Mouse (Mus musculus) left cerebral cortex, postnatal 10 days (tissue): ENCODE data around the gene Ccdc88c. TPM values are rescaled to one million over a fixed set of nuclear protein-coding genes. Genes with fewer than 3 reads are reported as not detected.
A peak's percentile ranks its signal among the peaks of the same experiment; 100 is the strongest.

Experiments used
- DNase-seq, 2 experiments: peaks; one replicate each; pipeline ENCODE4 v3.0.0; 2021 to 2022; ENCODE audit warnings: low spot score in 2 of 2, mixed read lengths in 1 of 2; ENCODE audit errors: extremely low spot score in 1 of 2
- intact Hi-C: fragments of 180-260 bp; cut with DNase I; formaldehyde crosslinking; loops from one replicate; pipeline ENCODE4 v1.15.1; 2025
- total RNA-seq, 2 experiments: library from RNA; stranded (reverse); gene quantifications; 2 replicates each; pipeline ENCODE4 v1.2.3; 2021

Ccdc88c gene
- total RNA-seq, 2 experiments from 2014 or later: 26.3 TPM

DNA sequence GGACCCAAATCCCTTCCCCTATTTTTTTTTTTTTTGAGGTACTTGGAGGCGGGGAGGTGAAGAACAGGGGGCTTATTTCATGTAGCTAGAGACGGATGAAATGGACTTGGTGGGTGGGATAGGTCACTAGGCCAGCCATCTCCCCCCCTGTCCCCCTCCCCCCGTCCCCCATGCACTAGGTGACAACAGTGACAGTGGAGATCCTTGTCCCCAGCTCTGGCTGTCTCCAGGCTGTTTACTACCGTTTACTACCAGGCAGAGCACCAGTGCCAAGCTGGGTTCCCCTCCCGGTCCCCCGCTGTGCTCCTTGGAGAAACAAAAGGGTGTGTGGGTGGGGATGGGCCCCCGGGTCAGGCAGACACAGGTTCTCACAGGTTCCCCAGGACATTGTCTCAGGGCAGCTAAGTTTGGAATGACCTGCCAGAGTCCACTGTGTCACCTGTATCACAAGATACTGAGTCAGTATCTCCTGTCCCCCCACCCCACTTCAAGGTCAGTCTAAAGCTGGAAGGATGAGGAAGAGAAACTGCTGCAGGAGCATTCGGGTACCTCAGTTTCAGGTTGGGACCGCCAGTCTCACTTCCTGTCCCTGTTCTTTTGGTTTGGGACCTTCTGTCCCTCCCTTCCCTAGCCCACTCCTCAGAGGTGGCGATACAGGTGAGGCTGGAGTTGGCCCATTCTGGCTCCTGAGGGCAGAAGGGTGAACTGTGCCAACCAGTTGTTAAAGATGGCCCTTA lies 120.4 kb downstream of the Ccdc88c start:
- intact Hi-C loops: no loop called here
- DNase-seq: no peak

- DNase-seq: peak in 1 of 2 experiments; percentile 56
- intact Hi-C loops: no loop called here
Measured at GRCm38 (mm10) chr12:100907598-100908297, 121.1 kb downstream of the Ccdc88c start, which contains the start of gene Gpr68. TSS of gene Gpr68 (minus strand) at chr12:100908198.

- no peak for DNase-seq
- intact Hi-C loops: no loop called here
Measured at GRCm38 (mm10) chr12:100906861-100907260, 122.0 kb downstream of the Ccdc88c start.

DNA sequence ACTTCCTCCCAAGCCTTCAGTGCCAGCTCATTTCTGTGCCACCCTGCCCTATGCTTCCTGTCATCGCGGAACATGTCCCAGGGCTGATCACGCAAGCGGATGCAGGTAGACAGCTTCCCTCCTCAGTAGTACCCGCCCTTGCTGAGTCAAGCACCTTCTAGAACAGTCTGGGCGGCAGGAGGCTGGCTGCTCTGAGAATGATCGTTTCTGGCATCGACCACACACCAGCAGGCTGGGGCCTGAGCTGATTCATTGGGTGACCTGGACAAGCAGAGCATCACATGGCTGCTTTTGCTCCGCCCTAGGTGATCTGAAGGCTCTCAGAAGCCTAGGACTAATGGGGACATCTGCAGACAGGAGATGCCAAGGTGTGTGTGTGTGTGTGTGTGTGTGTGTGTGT lies 125.1 kb downstream of the Ccdc88c start:
- DNase-seq: no peak
- intact Hi-C loops: no loop called here

DNA sequence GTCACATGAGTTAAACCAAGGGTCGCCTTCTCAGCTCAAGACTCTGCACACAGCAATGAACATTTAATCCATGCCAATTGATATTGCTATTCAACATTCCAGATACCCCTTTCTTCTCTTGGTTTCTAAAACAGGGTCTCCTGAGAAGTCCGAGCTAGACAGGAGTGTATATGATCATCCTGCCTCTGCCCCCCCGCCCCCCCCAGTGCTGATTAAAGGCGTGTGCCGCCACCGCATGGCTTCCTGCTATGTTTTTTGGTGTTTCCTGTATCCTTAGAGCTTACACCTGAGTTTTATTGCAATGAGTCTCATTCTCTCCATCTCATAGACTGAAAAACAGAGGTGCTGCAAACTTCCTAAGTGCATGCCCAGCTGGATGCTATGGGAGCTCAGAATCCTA lies 127.5 kb downstream of the Ccdc88c start:
- no peak for DNase-seq
- intact Hi-C loops: no loop called here

- intact Hi-C loops: no loop called here
- no peak for DNase-seq
Measured at GRCm38 (mm10) chr12:100900901-100901300, 128.0 kb downstream of the Ccdc88c start.

GRCm38 (mm10) chr12:100899111-100899640 lies 129.7 kb downstream of the Ccdc88c start:
- intact Hi-C loops: no loop called here
- DNase-seq: peak in 1 of 2 experiments; percentile 42

GRCm38 (mm10) chr12:100897736-100898650 lies 130.9 kb downstream of the Ccdc88c start:
- intact Hi-C loops: no loop called here
- DNase-seq: no peak

- no peak for DNase-seq
- intact Hi-C loops: no loop called here
Measured at GRCm38 (mm10) chr12:100896661-100897060, 132.2 kb downstream of the Ccdc88c start.

DNA sequence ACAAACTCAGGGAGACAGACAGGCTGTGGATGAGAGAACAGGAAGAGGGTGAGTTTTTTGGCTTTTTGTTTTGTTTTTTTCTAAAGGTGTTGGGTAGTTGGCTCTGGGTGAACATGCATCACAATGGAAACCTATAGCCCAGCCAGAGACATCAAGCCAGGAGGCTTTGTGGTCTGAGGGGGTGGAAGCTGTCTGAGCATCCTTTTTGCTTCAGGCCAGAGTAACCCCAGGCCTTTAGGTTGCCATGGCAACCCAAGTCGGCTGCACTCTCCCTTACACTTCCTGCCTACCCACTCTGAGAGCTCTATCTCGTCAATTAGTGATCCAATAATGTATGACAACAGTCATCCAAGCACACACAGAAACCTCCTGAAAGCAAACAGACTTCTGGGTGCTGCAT lies 133.4 kb downstream of the Ccdc88c start:
- intact Hi-C loops: no loop called here
- DNase-seq: no peak

DNA sequence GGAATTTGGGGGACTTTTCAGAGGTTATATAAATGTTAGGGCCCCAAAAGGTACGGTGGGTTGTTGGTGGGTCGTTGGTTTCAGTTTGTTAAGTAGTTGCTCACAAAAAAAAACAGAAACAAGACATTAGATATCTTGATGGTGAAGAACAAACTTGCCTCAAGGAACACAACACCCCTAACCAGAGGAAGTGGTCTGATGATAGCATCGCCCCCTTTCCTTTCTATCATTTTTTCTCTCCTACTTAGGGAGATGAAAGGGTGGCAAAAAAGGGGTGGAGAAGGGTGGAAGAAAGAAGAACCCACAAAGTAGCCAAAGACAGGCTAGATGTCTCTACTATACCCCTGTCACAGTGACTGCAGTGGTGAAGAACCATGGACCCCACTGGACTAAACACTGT lies 138.3 kb downstream of the Ccdc88c start:
- no peak for DNase-seq
- intact Hi-C loops: no loop called here

GRCm38 (mm10) chr12:100887801-100888258 lies 141.0 kb downstream of the Ccdc88c start:
- intact Hi-C loops: no loop called here

GRCm38 (mm10) chr12:100886877-100887276 lies 142.0 kb downstream of the Ccdc88c start:
- intact Hi-C loops: no loop called here
- DNase-seq: no peak

More at GRCm38 (mm10) chr12:100887801-100888258, 141.0 kb downstream of the Ccdc88c start:
- peak; percentile 34 to 69 for DNase-seq

- DNase-seq: no peak
- intact Hi-C loops: no loop called here
Measured at GRCm38 (mm10) chr12:100885585-100885984, 143.3 kb downstream of the Ccdc88c start.

DNA sequence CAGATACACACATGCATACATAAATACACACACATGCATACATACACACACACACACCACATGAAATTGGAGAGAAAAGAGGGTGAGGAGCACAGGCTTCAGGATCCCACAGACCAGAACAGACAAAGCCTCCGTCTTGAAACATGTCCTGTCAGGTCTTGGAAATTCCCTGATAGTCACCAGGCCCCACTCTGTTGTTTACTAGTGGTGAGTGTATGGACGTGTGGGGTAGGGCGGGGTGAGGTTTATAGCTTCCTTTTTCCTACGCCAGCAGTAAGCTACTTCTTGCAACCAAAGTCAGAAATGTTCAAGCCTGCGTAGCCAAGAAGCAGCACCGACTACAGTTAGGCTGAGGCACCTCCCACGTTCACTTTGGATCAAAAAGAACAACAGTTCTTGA lies 145.7 kb downstream of the Ccdc88c start:
- intact Hi-C loops: no loop called here
- no peak for DNase-seq

DNA sequence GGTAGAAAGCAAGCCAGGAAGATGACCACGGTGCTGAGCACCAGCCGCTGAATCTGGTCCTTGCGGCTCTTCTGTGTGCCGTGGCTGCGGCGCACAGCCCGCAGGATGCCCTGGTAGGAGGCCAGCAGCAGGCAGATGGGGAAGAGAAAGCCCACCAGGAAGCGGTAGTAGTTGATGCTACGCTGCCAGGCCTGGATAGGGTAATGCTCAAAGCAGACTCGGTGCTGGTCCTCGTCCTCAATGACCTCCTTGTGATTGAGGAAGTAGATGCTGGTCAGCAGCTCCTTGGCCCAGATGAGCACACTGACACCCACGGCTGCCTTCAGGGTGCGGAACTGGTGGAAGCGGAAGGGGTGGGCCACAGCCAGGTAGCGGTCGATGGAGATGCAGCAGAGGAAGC lies 150.3 kb downstream of the Ccdc88c start:
- DNase-seq: no peak
- intact Hi-C loops: no loop called here

GRCm38 (mm10) chr12:100877936-100878335 lies 150.9 kb downstream of the Ccdc88c start:
- intact Hi-C loops: no loop called here
- no peak for DNase-seq

DNA sequence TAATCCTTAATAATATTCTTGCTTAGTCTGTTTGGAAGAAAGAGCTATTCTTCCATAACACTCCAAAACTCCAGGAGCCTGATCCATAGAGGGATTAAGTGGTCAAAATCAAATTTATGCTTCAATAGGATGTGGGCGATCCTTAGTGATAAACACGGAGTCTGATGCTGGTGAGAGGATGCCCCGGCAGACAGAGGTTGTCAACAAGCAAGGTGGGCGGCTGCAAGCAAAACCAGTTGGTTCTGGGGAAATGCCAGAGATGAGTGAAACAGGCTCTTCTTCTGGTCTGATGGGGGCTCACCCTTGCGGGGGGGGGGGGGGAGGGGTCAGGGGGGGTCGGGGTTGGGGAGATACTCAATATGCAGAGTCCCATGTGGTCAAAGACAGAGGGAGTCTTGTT lies 152.9 kb downstream of the Ccdc88c start:
- intact Hi-C loops: no loop called here
- no peak for DNase-seq

- no peak for DNase-seq
- intact Hi-C loops: no loop called here
Measured at GRCm38 (mm10) chr12:100875553-100875952, 153.3 kb downstream of the Ccdc88c start.
